Mouse (Mus musculus) liver, embryonic 14.5 days (tissue): ENCODE measurements around the gene Sh2d1b1.

Experiments used
- CTCF ChIP-seq: IDR thresholded peaks from 2 replicates; pipeline ENCODE4 v1.5.1; 2016; ENCODE audit warnings: antibody characterized with exemption, low read depth, control low read depth
- EP300 ChIP-seq: IDR thresholded peaks from 2 replicates; pipeline ENCODE4 v1.6.1; 2016; ENCODE audit warnings: antibody characterized with exemption, low read depth

GRCm38 (mm10) chr1:170306232-170306631, 29.1 kb downstream of the Sh2d1b1 start, which contains the start of gene Gm7694:
- TF ChIP-seq CTCF = no peak
- no peak for TF ChIP-seq EP300
